Mouse (Mus musculus) spleen, embryonic (tissue): ENCODE results near the gene Mpped1.

Experiments
- CTCF ChIA-PET: fragments of 350-600 bp; sonication (Branson Sonifier 250); formaldehyde crosslinking; loops from one replicate; lab custom pipeline; 2022; lab: Charles Lee

Mpped1 gene

GRCm38 (mm10) chr15:83789046-83789445, 9.8 kb downstream of the Mpped1 start:
- CTCF ChIA-PET: no interaction called here

GRCm38 (mm10) chr15:83796924-83797323, 17.7 kb downstream of the Mpped1 start:
- CTCF ChIA-PET: no interaction called here

GRCm38 (mm10) chr15:83798964-83799363, 19.7 kb downstream of the Mpped1 start:
- CTCF ChIA-PET: no interaction called here

GRCm38 (mm10) chr15:83801011-83801410, 21.7 kb downstream of the Mpped1 start:
- CTCF ChIA-PET: no interaction called here

GRCm38 (mm10) chr15:83814106-83814505, 34.8 kb downstream of the Mpped1 start:
- CTCF ChIA-PET: no interaction called here

GRCm38 (mm10) chr15:83828011-83828410, 48.7 kb downstream of the Mpped1 start:
- CTCF ChIA-PET: no interaction called here

- CTCF ChIA-PET: no interaction called here
Observed at GRCm38 (mm10) chr15:83829226-83829625, 50.0 kb downstream of the Mpped1 start.

- CTCF ChIA-PET: interaction anchor here (0.5 to 0.7 kb wide), 2 partner anchors 114 to 1256 kb away, joined by 4 to 5 read pairs; no protein-coding TSS in a partner anchor
Observed at GRCm38 (mm10) chr15:83832265-83832664, 53.0 kb downstream of the Mpped1 start.

- CTCF ChIA-PET: no interaction called here
Observed at GRCm38 (mm10) chr15:83840950-83841719, 61.9 kb downstream of the Mpped1 start.

GRCm38 (mm10) chr15:83842419-83842818, 63.2 kb downstream of the Mpped1 start:
- CTCF ChIA-PET: no interaction called here

- CTCF ChIA-PET: no interaction called here
Observed at GRCm38 (mm10) chr15:83842915-83843789, 63.9 kb downstream of the Mpped1 start.

GRCm38 (mm10) chr15:83845734-83846133, 66.5 kb downstream of the Mpped1 start:
- CTCF ChIA-PET: interaction anchor here (0.5 to 0.7 kb wide), 2 partner anchors 9 to 22 kb away, joined by 6 to 8 read pairs; no protein-coding TSS in a partner anchor

GRCm38 (mm10) chr15:83846592-83846991, 67.3 kb downstream of the Mpped1 start:
- CTCF ChIA-PET: interaction anchor here (0.5 kb wide), 1 partner anchor 419 kb away, joined by 5 read pairs; no protein-coding TSS in a partner anchor

- CTCF ChIA-PET: no interaction called here
Observed at GRCm38 (mm10) chr15:83847512-83847911, 68.2 kb downstream of the Mpped1 start.

GRCm38 (mm10) chr15:83848193-83848592, 68.9 kb downstream of the Mpped1 start:
- CTCF ChIA-PET: interaction anchor here (0.8 kb wide), 1 partner anchor 9 kb away, joined by 3 read pairs; no protein-coding TSS in a partner anchor

GRCm38 (mm10) chr15:83853400-83853811, 74.1 kb downstream of the Mpped1 start:
- CTCF ChIA-PET: no interaction called here

- CTCF ChIA-PET: interaction anchor here (1.3 kb wide), 1 partner anchor 9 kb away, joined by 3 read pairs; no protein-coding TSS in a partner anchor
Observed at GRCm38 (mm10) chr15:83857129-83857528, 77.9 kb downstream of the Mpped1 start.

- CTCF ChIA-PET: no interaction called here
Observed at GRCm38 (mm10) chr15:83865626-83866025, 86.4 kb downstream of the Mpped1 start.

- CTCF ChIA-PET: no interaction called here
Observed at GRCm38 (mm10) chr15:83870936-83871335, 91.7 kb downstream of the Mpped1 start.

- CTCF ChIA-PET: no interaction called here
Observed at GRCm38 (mm10) chr15:83877155-83877866, 98.0 kb downstream of the Mpped1 start.

- CTCF ChIA-PET: no interaction called here
Observed at GRCm38 (mm10) chr15:83877898-83878297, 98.6 kb downstream of the Mpped1 start.
